Mouse (Mus musculus) MEL (cell line): ENCODE measurements at regions not wholly inside any gene's neighbourhood (a gene's known extent, or its start where the extent isn't known, plus 50 kb on each side); places are given as distances from the start of the nearest gene placed in this dataset.
A peak's percentile ranks its signal among the peaks of the same experiment; 100 is the strongest.

Source experiments
- DNase-seq: peaks from one replicate; pipeline ENCODE4 v3.0.0; 2011; ENCODE audit warnings: low read depth, low spot score
- H3K27ac ChIP-seq: 2 replicates; pipeline ENCODE4 v1.5.1; 2012; ENCODE audit warnings: low read depth, mild to moderate bottlenecking, control low read depth, low read length, moderate library complexity; ENCODE audit not compliant: control insufficient read depth
- H3K27me3 ChIP-seq, 2 experiments: fragments of 150-350 bp in 1 of 2; sonication (generic) in 1 of 2; 2 replicates each; pipeline ENCODE4 v1.6.1; 2012; ENCODE audit warnings: low read length in 2 of 2, mild to moderate bottlenecking in 2 of 2, improper control_type of control experiment in 1 of 2, moderate library complexity in 1 of 2; ENCODE audit not compliant: insufficient read depth in 2 of 2, control insufficient read depth in 1 of 2
- H3K36me3 ChIP-seq, 2 experiments: 2 replicates each; pipeline ENCODE4 v1.6.1; 2012 to 2014; ENCODE audit warnings: low read length in 2 of 2, improper control_type of control experiment in 1 of 2, inconsistent platforms in 1 of 2, mild to moderate bottlenecking in 1 of 2; ENCODE audit not compliant: insufficient read depth in 2 of 2, control insufficient read depth in 1 of 2
- H3K4me1 ChIP-seq, 2 experiments: fragments of 150-350 bp in 1 of 2; sonication (generic) in 1 of 2; 2 replicates each; pipeline ENCODE4 v1.6.1; 2012; ENCODE audit warnings: low read length in 2 of 2, improper control_type of control experiment in 1 of 2, mild to moderate bottlenecking in 1 of 2; ENCODE audit not compliant: insufficient read depth in 2 of 2, control insufficient read depth in 1 of 2
- H3K4me3 ChIP-seq, 2 experiments: fragments of 150-350 bp in 1 of 2; sonication (generic) in 1 of 2; 2 replicates each; pipeline ENCODE4 v1.5.1; 2012; ENCODE audit warnings: low read depth in 2 of 2, low read length in 2 of 2, mild to moderate bottlenecking in 2 of 2, moderate library complexity in 2 of 2, control low read depth in 1 of 2, improper control_type of control experiment in 1 of 2; ENCODE audit not compliant: control insufficient read depth in 1 of 2, insufficient read depth in 1 of 2
- H3K79me2 ChIP-seq: 2 replicates; pipeline ENCODE4 v1.6.1; 2012; ENCODE audit warnings: mild to moderate bottlenecking, low read length, moderate library complexity; ENCODE audit not compliant: control insufficient read depth, poor library complexity, insufficient read depth
- H3K9ac ChIP-seq: 2 replicates; pipeline ENCODE4 v1.6.1; 2012; ENCODE audit warnings: low read depth, mild to moderate bottlenecking, control low read depth, low read length, moderate library complexity; ENCODE audit not compliant: control insufficient read depth, poor library complexity, severe bottlenecking
- H3K9me3 ChIP-seq: fragments of 150-350 bp; sonication (generic); replicated peaks from 2 replicates; pipeline ENCODE4 v1.6.1; 2012; ENCODE audit warnings: mild to moderate bottlenecking, low read length, improper control_type of control experiment, moderate library complexity; ENCODE audit not compliant: insufficient read depth
- BHLHE40 ChIP-seq: IDR thresholded peaks from 2 replicates; pipeline ENCODE4 v1.6.1; 2012; ENCODE audit warnings: low read depth, mild to moderate bottlenecking, inconsistent platforms, low read length, improper control_type of control experiment, borderline replicate concordance
- CHD1 ChIP-seq: IDR thresholded peaks from 2 replicates; pipeline ENCODE4 v1.6.1; 2012; ENCODE audit warnings: low read depth, mild to moderate bottlenecking, inconsistent platforms, low read length, improper control_type of control experiment
- CTCF ChIP-seq, 3 experiments: IDR thresholded peaks in 2 of 3; conservative IDR thresholded peaks in 1 of 3; 2 replicates each; pipeline ENCODE4 v1.5.1; 2011 to 2012; ENCODE audit warnings: low read length in 3 of 3, low read depth in 2 of 3, mild to moderate bottlenecking in 2 of 3, improper control_type of control experiment in 1 of 3, inconsistent platforms in 1 of 3, mixed read lengths in 1 of 3, moderate library complexity in 1 of 3; ENCODE audit not compliant: control insufficient read depth in 1 of 3, insufficient read depth in 1 of 3, poor library complexity in 1 of 3, severe bottlenecking in 1 of 3
- E2F4 ChIP-seq: IDR thresholded peaks from 2 replicates; pipeline ENCODE4 v1.6.1; 2011; ENCODE audit warnings: low read depth, low read length, improper control_type of control experiment, borderline replicate concordance
- ELF1 ChIP-seq: IDR thresholded peaks from 2 replicates; pipeline ENCODE4 v1.6.1; 2014; ENCODE audit warnings: low read depth, mild to moderate bottlenecking, inconsistent platforms, low read length, improper control_type of control experiment, moderate library complexity
- ETS1 ChIP-seq: IDR thresholded peaks from 2 replicates; pipeline ENCODE4 v1.6.1; 2012; ENCODE audit warnings: low read depth, mild to moderate bottlenecking, inconsistent platforms, low read length, improper control_type of control experiment, moderate library complexity
- GABPA ChIP-seq: IDR thresholded peaks from 2 replicates; pipeline ENCODE4 v1.6.1; 2012; ENCODE audit warnings: low read depth, mild to moderate bottlenecking, inconsistent platforms, low read length, improper control_type of control experiment, moderate library complexity
- GATA1 ChIP-seq: IDR thresholded peaks from 2 replicates; pipeline ENCODE4 v1.6.1; 2011; ENCODE audit warnings: low read depth, low read length, improper control_type of control experiment
- JUND ChIP-seq: IDR thresholded peaks from 2 replicates; pipeline ENCODE4 v1.6.1; 2011; ENCODE audit warnings: low read depth, mild to moderate bottlenecking, improper control_type of control experiment, low read length
- KAT2A ChIP-seq: conservative IDR thresholded peaks from 2 replicates; pipeline ENCODE4 v1.6.1; 2012; ENCODE audit warnings: low read depth, low read length, improper control_type of control experiment, inconsistent platforms
- MAFK ChIP-seq: IDR thresholded peaks from 2 replicates; pipeline ENCODE4 v1.6.1; 2011; ENCODE audit warnings: low read depth, mild to moderate bottlenecking, low read length, improper control_type of control experiment, borderline replicate concordance
- MAX ChIP-seq: IDR thresholded peaks from 2 replicates; pipeline ENCODE4 v1.6.1; 2011; ENCODE audit warnings: low read length, improper control_type of control experiment
- MAZ ChIP-seq: IDR thresholded peaks from 2 replicates; pipeline ENCODE4 v1.6.1; 2012; ENCODE audit warnings: low read depth, mild to moderate bottlenecking, inconsistent platforms, low read length, improper control_type of control experiment
- MYC ChIP-seq: IDR thresholded peaks from 2 replicates; pipeline ENCODE4 v1.6.1; 2011; ENCODE audit warnings: low read depth, mild to moderate bottlenecking, low read length, improper control_type of control experiment, moderate library complexity
- NELFE ChIP-seq: IDR thresholded peaks from 2 replicates; pipeline ENCODE4 v1.6.1; 2011; ENCODE audit warnings: low read depth, low read length, improper control_type of control experiment
- NRF1 ChIP-seq: IDR thresholded peaks from 2 replicates; pipeline ENCODE4 v1.6.1; 2014; ENCODE audit warnings: low read depth, mild to moderate bottlenecking, inconsistent platforms, low read length, improper control_type of control experiment, moderate library complexity; ENCODE audit not compliant: poor library complexity, insufficient read depth, severe bottlenecking
- POLR2A ChIP-seq, 2 experiments: IDR thresholded peaks; 2 replicates each; pipeline ENCODE4 v1.6.1; 2011 to 2012; ENCODE audit warnings: low read length in 2 of 2, mild to moderate bottlenecking in 2 of 2, control low read depth in 1 of 2, improper control_type of control experiment in 1 of 2, low read depth in 1 of 2, moderate library complexity in 1 of 2; ENCODE audit not compliant: control insufficient read depth in 1 of 2, insufficient read depth in 1 of 2, poor library complexity in 1 of 2
- POLR2AphosphoS2 ChIP-seq: IDR thresholded peaks from 2 replicates; pipeline ENCODE4 v1.6.1; 2011; ENCODE audit warnings: low read length, improper control_type of control experiment
- POLR2AphosphoS5 ChIP-seq: IDR thresholded peaks from 2 replicates; pipeline ENCODE4 v1.6.1; 2012; ENCODE audit warnings: low read depth, borderline replicate concordance, mild to moderate bottlenecking, inconsistent platforms, low read length, moderate library complexity, mixed read lengths
- RAD21 ChIP-seq: IDR thresholded peaks from 2 replicates; pipeline ENCODE4 v1.6.1; 2011; ENCODE audit warnings: mild to moderate bottlenecking, low read depth, low read length, improper control_type of control experiment
- SIN3A ChIP-seq: IDR thresholded peaks from 2 replicates; pipeline ENCODE4 v1.6.1; 2012; ENCODE audit warnings: low read length, improper control_type of control experiment, inconsistent platforms
- SMC3 ChIP-seq: IDR thresholded peaks from 2 replicates; pipeline ENCODE4 v1.6.1; 2011; ENCODE audit warnings: low read depth, low read length, improper control_type of control experiment
- TAL1 ChIP-seq: IDR thresholded peaks from 2 replicates; pipeline ENCODE4 v1.6.1; 2012; ENCODE audit warnings: mild to moderate bottlenecking, inconsistent platforms, low read length, moderate library complexity, mixed read lengths
- TBP ChIP-seq: IDR thresholded peaks from 2 replicates; pipeline ENCODE4 v1.8.0; 2011; ENCODE audit warnings: low read depth, low read length, improper control_type of control experiment
- TCF12 ChIP-seq: IDR thresholded peaks from 2 replicates; pipeline ENCODE4 v1.6.1; 2014; ENCODE audit warnings: low read depth, mild to moderate bottlenecking, inconsistent platforms, low read length, improper control_type of control experiment, moderate library complexity
- UBTF ChIP-seq: IDR thresholded peaks from 2 replicates; pipeline ENCODE4 v1.6.1; 2012; ENCODE audit warnings: low read depth, mild to moderate bottlenecking, inconsistent platforms, low read length, improper control_type of control experiment, moderate library complexity, borderline replicate concordance; ENCODE audit not compliant: insufficient read depth
- USF1 ChIP-seq: IDR thresholded peaks from 2 replicates; pipeline ENCODE4 v1.6.1; 2014; ENCODE audit warnings: low read depth, mild to moderate bottlenecking, inconsistent platforms, low read length, improper control_type of control experiment, moderate library complexity
- USF2 ChIP-seq, 2 experiments: IDR thresholded peaks; 2 replicates each; pipeline ENCODE4 v1.6.1; 2011 to 2012; ENCODE audit warnings: improper control_type of control experiment in 2 of 2, low read length in 2 of 2, borderline replicate concordance in 1 of 2, inconsistent platforms in 1 of 2, low read depth in 1 of 2, mild to moderate bottlenecking in 1 of 2; ENCODE audit not compliant: insufficient read depth in 1 of 2
- ZMIZ1 ChIP-seq: IDR thresholded peaks from 2 replicates; pipeline ENCODE4 v1.6.1; 2012; ENCODE audit warnings: low read depth, mild to moderate bottlenecking, inconsistent platforms, low read length, improper control_type of control experiment, moderate library complexity
- ZNF384 ChIP-seq: IDR thresholded peaks from 2 replicates; pipeline ENCODE4 v1.6.1; 2012; ENCODE audit warnings: low read depth, mild to moderate bottlenecking, inconsistent platforms, low read length, improper control_type of control experiment

GRCm38 (mm10) chr13:46357037-46357436 is 61.2 kb upstream of the Rbm24 start:
- peaks cover 0 to 26% of the 10 kb centered on the region in 2 experiments; a peak in 2 of 4 replicates for H3K36me3 ChIP-seq
- H3K4me3 ChIP-seq = no peak overlapping the region
- H3K4me1 ChIP-seq = peaks cover 24 to 35% of the 10 kb centered on the region in 2 experiments
- H3K9ac ChIP-seq = no peak overlapping the region
- H3K79me2 ChIP-seq = no peaks in the 10 kb centered on the region
- no peak overlapping the region for H3K27ac ChIP-seq
- no peak for DNase-seq
- TF ChIP-seq NELFE (no peak), TAL1 (no peak), KAT2A (no peak), POLR2AphosphoS2 (no peak), CTCF (IDR thresholded peaks at IDR 0.05 in 2 of 3, conservative IDR thresholded peaks at IDR 0.05 in 1 of 3; ENCODE audit: control insufficient read depth in 1 of 3, insufficient read depth in 1 of 3, low read depth in 2 of 3, low read length in 3 of 3, poor library complexity in 1 of 3, severe bottlenecking in 1 of 3) (0 out of 6 replicates have a peak, but pooled peaks of 1 of the 3 experiments have one; percentile 4)
- no peaks in the 10 kb centered on the region for H3K27me3 ChIP-seq
- H3K9me3 ChIP-seq = no peaks in the 10 kb centered on the region

GRCm38 (mm10) chr13:46360495-46361120 is 57.6 kb upstream of the Rbm24 start:
- no peaks in the 10 kb centered on the region for H3K27me3 ChIP-seq
- H3K4me1 ChIP-seq = peaks cover 11 to 21% of the 10 kb centered on the region in 2 experiments
- no peaks in the 10 kb centered on the region for H3K79me2 ChIP-seq
- H3K36me3 ChIP-seq = peaks cover 0 to 14% of the 10 kb centered on the region in 2 experiments; a peak in 2 of 4 replicates
- peak overlapping the region; percentile 85 for H3K27ac ChIP-seq
- peak overlapping the region; percentile 14 to 46 for H3K4me3 ChIP-seq
- peak overlapping the region; percentile 30 for H3K9ac ChIP-seq
- H3K9me3 ChIP-seq = no peaks in the 10 kb centered on the region
- peak; percentile 94 for DNase-seq
- TF ChIP-seq ZMIZ1 = no peak
- TF ChIP-seq CHD1 = no peak
- TF ChIP-seq GATA1 = no peak
- TF ChIP-seq TBP = peak; percentile 56
- TF ChIP-seq RAD21 = no peak
- peak; percentile 60; the same call in 1 of the 2 replicates for TF ChIP-seq SIN3A
- TF ChIP-seq USF1 = peak; percentile 86
- TF ChIP-seq ETS1 = peak; percentile 56; the same call in 1 of the 2 replicates
- TF ChIP-seq TCF12 = peak; percentile 52; the same call in 1 of the 2 replicates
- no peak for TF ChIP-seq TAL1
- TF ChIP-seq NELFE = peak; percentile 49
- TF ChIP-seq JUND = no peak
- no peak for TF ChIP-seq POLR2AphosphoS2
- TF ChIP-seq UBTF = no peak
- no peak for TF ChIP-seq MAFK
- peak; percentile 80 for TF ChIP-seq ZNF384
- peak; percentile 70 for TF ChIP-seq NRF1
- peak; percentile 67; the same call in 1 of the 2 replicates for TF ChIP-seq MYC
- TF ChIP-seq POLR2A (IDR thresholded peaks at IDR 0.05; ENCODE audit: control insufficient read depth in 1 of 2, insufficient read depth in 1 of 2, low read depth in 1 of 2, low read length in 2 of 2, poor library complexity in 1 of 2) = peak in 1 of 2 experiments; percentile 55; a peak in 2 of 4 replicates
- TF ChIP-seq GABPA = no peak
- peak; percentile 57; the same call in 1 of the 2 replicates for TF ChIP-seq MAX
- 0 out of 4 replicates have a peak, but pooled peaks of 1 of the 2 experiments have one; percentile 11 for TF ChIP-seq USF2 (IDR thresholded peaks at IDR 0.05; ENCODE audit: borderline replicate concordance in 1 of 2, insufficient read depth in 1 of 2, low read depth in 1 of 2, low read length in 2 of 2)
- peak; percentile 79 for TF ChIP-seq ELF1
- no peak for TF ChIP-seq SMC3
- no peak for TF ChIP-seq E2F4
- TF ChIP-seq POLR2AphosphoS5 = no peak
- TF ChIP-seq MAZ = no peak
- peak; percentile 57; the same call in 1 of the 2 replicates for TF ChIP-seq BHLHE40
